Mouse (Mus musculus): ENCODE measurements around the gene Trp53i13.

- no peak for TF ChIP-seq CTCF (IDR thresholded peaks at IDR 0.05)
- TF ChIP-seq EP300 (IDR thresholded peaks at IDR 0.05; ENCODE audit: insufficient read depth, low read depth, low read length): 0 out of 2 replicates have a peak, but pooled peaks have one; percentile 18
Observed at GRCm38 (mm10) chr11:77464684-77465083, 51.1 kb downstream of the Trp53i13 start.

All from heart, adult 2 months (tissue).